ENCODE assay signal across 35 mouse cellular contexts in genomic region chr17:71049292-71049691, GRCm38 (mm10).
"Had no signal": no experiment of that assay in that cellular context is flagged by ENCODE, and none has a peak within 500 bp of the region (broad histone marks: within the 10 kb centered on the region; RNA-seq: fewer than 3 reads in every experiment).

No protein-coding gene starts in this region.

- H3K9me3 ChIP-seq: heart, embryonic 10.5 days; heart, embryonic 12.5 days; heart, embryonic 13.5 days; heart, embryonic 15.5 days; hindbrain, embryonic 10.5 days; hindbrain, embryonic 12.5 days; hindbrain, embryonic 13.5 days; hindbrain, embryonic 15.5 days; intestine, embryonic 15.5 days; kidney, embryonic 15.5 days had no signal

- H3K4me2 ChIP-seq: heart, embryonic 11.5 days; heart, embryonic 12.5 days; heart, embryonic 13.5 days; heart, embryonic 15.5 days; hindbrain, embryonic 12.5 days; hindbrain, embryonic 13.5 days; hindbrain, embryonic 14.5 days; hindbrain, embryonic 15.5 days; intestine, embryonic 15.5 days; kidney, embryonic 15.5 days had no signal

- ATAC-seq: hindbrain, embryonic 16.5 days; hindbrain, postnatal 0 days; inflammation-experienced regulatory T-cells, adult 6 months; intestine, embryonic 15.5 days; intestine, embryonic 16.5 days; intestine, postnatal 0 days had no signal

- H3K9ac ChIP-seq: heart, embryonic 12.5 days; heart, embryonic 13.5 days; heart, embryonic 15.5 days; hindbrain, embryonic 12.5 days; hindbrain, embryonic 13.5 days; hindbrain, embryonic 14.5 days; hindbrain, embryonic 15.5 days; intestine, embryonic 15.5 days; kidney, embryonic 15.5 days had no signal

- H3K27me3 ChIP-seq: heart, embryonic 12.5 days; heart, embryonic 13.5 days; heart, embryonic 15.5 days; hindbrain, embryonic 12.5 days; hindbrain, embryonic 13.5 days; hindbrain, embryonic 15.5 days; intestine, embryonic 15.5 days; kidney, embryonic 15.5 days had no signal

- H3K4me3 ChIP-seq: heart, embryonic 10.5 days; heart, embryonic 12.5 days; heart, embryonic 13.5 days; heart, embryonic 15.5 days; hindbrain, embryonic 10.5 days; hindbrain, embryonic 12.5 days; hindbrain, embryonic 13.5 days; hindbrain, embryonic 15.5 days; intestine, embryonic 15.5 days; kidney, embryonic 15.5 days; layer of hippocampus, adult 2 months had no signal

- DNase-seq: heart, postnatal 10 days; heart, postnatal 14 days; heart, postnatal 36 days; heart, postnatal 4 days; kidney, adult 11 months; kidney, adult 18-20 months; kidney, adult 2 months; kidney, adult 8-10 months; kidney, adult 9 months; kidney, postnatal 10 days; kidney, postnatal 14 days; kidney, postnatal 25 days; kidney, postnatal 36 days; kidney, postnatal 4 days; layer of hippocampus, adult 9-11 months; layer of hippocampus, postnatal 36 days had no signal

- H3K36me3 ChIP-seq: hindbrain, embryonic 10.5 days; hindbrain, embryonic 12.5 days; hindbrain, embryonic 13.5 days; hindbrain, embryonic 15.5 days; intestine, embryonic 15.5 days; kidney, embryonic 15.5 days had no signal

- H3K4me1 ChIP-seq: heart, embryonic 10.5 days; heart, embryonic 12.5 days; heart, embryonic 13.5 days; heart, embryonic 15.5 days; hindbrain, embryonic 12.5 days; hindbrain, embryonic 13.5 days; hindbrain, embryonic 15.5 days; intestine, embryonic 15.5 days; kidney, embryonic 15.5 days had no signal

- H3K27ac ChIP-seq: heart, embryonic 10.5 days; heart, embryonic 13.5 days; heart, embryonic 15.5 days; hindbrain, embryonic 10.5 days; hindbrain, embryonic 12.5 days; hindbrain, embryonic 13.5 days; hindbrain, embryonic 14.5 days; hindbrain, embryonic 15.5 days; hindbrain, postnatal 0 days; intestine, embryonic 15.5 days; kidney, embryonic 15.5 days; kidney, postnatal 0 days; layer of hippocampus, adult 2 months had no signal
